Comparison of ENCODE assay signal across 19 mouse cellular contexts in the genomic region with DNA sequence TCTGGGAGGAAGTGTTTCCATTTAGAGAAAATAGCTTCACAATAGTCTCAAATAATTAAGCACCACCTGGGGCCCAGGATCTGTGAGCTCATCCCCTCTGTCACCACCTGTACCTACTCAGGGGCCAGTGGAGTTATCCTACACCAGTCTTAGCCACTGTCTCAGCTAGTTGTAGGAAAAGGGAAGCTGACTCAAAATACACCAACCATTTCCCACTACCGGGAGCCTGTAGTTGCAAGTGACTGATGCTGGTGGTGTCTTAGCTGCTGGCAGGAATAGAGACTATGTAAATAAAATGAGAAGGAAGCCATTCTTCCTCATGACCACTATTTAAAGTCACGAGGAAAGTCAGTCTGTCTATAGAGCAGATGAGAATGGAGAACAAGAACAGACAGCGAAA.
A peak's percentile ranks its signal among the peaks of the same experiment; 100 is the strongest.
DNase-seq lines count a peak whose midpoint lies in the region; TF ChIP-seq lines count a peak whose summit lies in the region.
"Had no signal": no experiment of that assay in that cellular context is flagged by ENCODE, and none has a peak within 500 bp of the region (broad histone marks: within the 10 kb centered on the region; RNA-seq: fewer than 3 reads in every experiment).

No protein-coding gene starts in this region.

- H3K27ac ChIP-seq in CH12.LX (ENCODE audit: insufficient read depth, low read depth), result no peak overlapping the region
- H3K27ac ChIP-seq: embryonic facial prominence, embryonic 10.5 days; embryonic facial prominence, embryonic 12.5 days; forebrain, embryonic 13.5 days; forebrain, embryonic 15.5 days had no signal

- dilution Hi-C loops in CH12.LX (cut with MboI; ENCODE audit: extremely low pct_ligation_motif_present, extremely low pct_unique_long_range_greater_than_20kb, low sequenced_read_pairs), result no loop called here

- H3K9me3 ChIP-seq in CH12.LX (replicated peaks; ENCODE audit: low read length), result no peaks in the 10 kb centered on the region
- H3K9me3 ChIP-seq: embryonic facial prominence, embryonic 10.5 days; embryonic facial prominence, embryonic 12.5 days; forebrain, embryonic 13.5 days; forebrain, embryonic 15.5 days had no signal

- H3K79me2 ChIP-seq in CH12.LX (replicated peaks; ENCODE audit: control insufficient read depth, extremely low read depth, insufficient read depth, poor library complexity, severe bottlenecking), result no peaks in the 10 kb centered on the region

- no peak for TF ChIP-seq RAD21 in CH12.LX (IDR thresholded peaks at IDR 0.05; ENCODE audit: low read depth, low read length)

- in situ Hi-C loops in CH12.LX (cut with MboI; ENCODE audit: low pct_ligation_motif_present, low pct_unique_long_range_greater_than_20kb, low sequenced_read_pairs), result no loop called here

- DNase-seq in layer of hippocampus, adult 9-11 months, result peak; percentile 48
- no peak for DNase-seq in layer of hippocampus, adult 8-10 months (ENCODE audit: low spot score in 2 of 2)
- peak; percentile 55 for DNase-seq in CH12.LX (ENCODE audit: extremely low read depth)
- peak; percentile 22 for DNase-seq in telencephalon, adult 2 months (ENCODE audit: low read depth, low spot score)
- no peak for DNase-seq in right cerebral cortex, postnatal 14 days
- DNase-seq: adrenal gland, adult 2 months; adrenal gland, postnatal 10 days; adrenal gland, postnatal 25 days; B cell, adult 2 months; cerebellum, adult 11-12 months; cerebellum, adult 2 months; cerebellum, adult 9-10 months; cerebellum, postnatal 10 days; cerebellum, postnatal 25 days; forebrain, postnatal 0 days had no signal

- TF ChIP-seq POLR2A in CH12.LX (IDR thresholded peaks at IDR 0.05; ENCODE audit: low read depth, low read length), result no peak

- H3K4me3 ChIP-seq in CH12.LX (replicated peaks in 1 of 3; ENCODE audit: low read depth in 2 of 3, low read length in 2 of 3, poor library complexity in 1 of 3), result no peak overlapping the region
- H3K4me3 ChIP-seq: embryonic facial prominence, embryonic 10.5 days; embryonic facial prominence, embryonic 12.5 days; forebrain, embryonic 13.5 days; forebrain, embryonic 15.5 days had no signal

- TF ChIP-seq EP300 in CH12.LX (IDR thresholded peaks at IDR 0.05; ENCODE audit: low read length), result peak; percentile 65

- H3K4me1 ChIP-seq in CH12.LX (ENCODE audit: control insufficient read depth in 1 of 2, insufficient read depth in 2 of 2), result peaks cover 0 to 12% of the 10 kb centered on the region in 2 experiments; a peak in 2 of 4 replicates
- H3K4me1 ChIP-seq: embryonic facial prominence, embryonic 10.5 days; embryonic facial prominence, embryonic 12.5 days; forebrain, embryonic 13.5 days; forebrain, embryonic 15.5 days had no signal

- peaks cover 25% of the 10 kb centered on the region for H3K27me3 ChIP-seq in CH12.LX (replicated peaks)
- H3K27me3 ChIP-seq: embryonic facial prominence, embryonic 12.5 days; forebrain, embryonic 13.5 days; forebrain, embryonic 15.5 days had no signal

- no peaks in the 10 kb centered on the region for H3K36me3 ChIP-seq in CH12.LX (replicated peaks in 1 of 2; ENCODE audit: control insufficient read depth in 1 of 2, insufficient read depth in 1 of 2, low read length in 1 of 2)
- H3K36me3 ChIP-seq: embryonic facial prominence, embryonic 10.5 days; embryonic facial prominence, embryonic 12.5 days; forebrain, embryonic 15.5 days had no signal

- no peak overlapping the region for H3K4me2 ChIP-seq in CH12.LX (ENCODE audit: insufficient read depth, low read depth, poor library complexity, severe bottlenecking)
- H3K4me2 ChIP-seq: embryonic facial prominence, embryonic 12.5 days; forebrain, embryonic 13.5 days; forebrain, embryonic 15.5 days had no signal

- TF ChIP-seq CTCF in CH12.LX (conservative IDR thresholded peaks at IDR 0.05 in 1 of 2, IDR thresholded peaks at IDR 0.05 in 1 of 2; ENCODE audit: low read depth in 2 of 2, low read length in 2 of 2), result no peak

- no peak overlapping the region for H3K9ac ChIP-seq in CH12.LX (ENCODE audit: insufficient read depth, low read depth)
- H3K9ac ChIP-seq: embryonic facial prominence, embryonic 12.5 days; forebrain, embryonic 13.5 days; forebrain, embryonic 15.5 days; forebrain, postnatal 0 days had no signal

TF ChIP-seq in CH12.LX, 34 proteins besides CTCF, POLR2A, EP300 and RAD21:
- no peak for TF ChIP-seq E2F4 (IDR thresholded peaks at IDR 0.05; ENCODE audit: insufficient replicate concordance, low read depth, low read length)
- peak; percentile 16; the same call in 1 of the 2 replicates for TF ChIP-seq IRF4 (IDR thresholded peaks at IDR 0.05; ENCODE audit: low read depth, low read length)
- peak; percentile 9; the same call in 1 of the 2 replicates for TF ChIP-seq BHLHE40 (IDR thresholded peaks at IDR 0.05; ENCODE audit: low read depth, low read length)
- TF ChIP-seq MYC (IDR thresholded peaks at IDR 0.05; ENCODE audit: low read depth, low read length), result no peak
- peak; percentile 47; the same call in 1 of the 2 replicates for TF ChIP-seq JUND (conservative IDR thresholded peaks at IDR 0.05; ENCODE audit: low read depth, low read length)

Comparison
In these comparisons a context has a peak if more than half of its experiments do, and no peak if none do; other contexts are left out.
1. DNase-seq: peak in layer of hippocampus, adult 9-11 months (single experiment), CH12.LX (single experiment) and telencephalon, adult 2 months (single experiment); none in layer of hippocampus, adult 8-10 months (0 of 2) and right cerebral cortex, postnatal 14 days (single experiment).